Mouse (Mus musculus) urinary bladder, adult 18-20 months (tissue): ENCODE measurements around the gene Dcpp1.
"Not testable (repeated sequence)": the region's sequence is repeated elsewhere in the genome, so short reads cannot be mapped to it uniquely, and the experiment has no call there.

ENCODE experiments used
- DNase-seq, 2 experiments: peaks; one replicate each; pipeline ENCODE4 v3.0.0; 2022; ENCODE audit warnings: low spot score in 2 of 2, mixed read lengths in 2 of 2

Dcpp1 gene

GRCm38 (mm10) chr17:23880576-23880975, at the start of gene Dcpp1, which contains the start of gene Dcpp2:
Gene Dcpp1, plus strand, starts transcription at chr17:23880876.
Gene Dcpp2, plus strand, starts transcription at chr17:23880880.
- not testable (repeated sequence) for DNase-seq

GRCm38 (mm10) chr17:23831201-23831600, 49.5 kb upstream of the Dcpp1 start:
- DNase-seq, result no peak

- no peak for DNase-seq
These were observed 44.6 kb upstream of the Dcpp1 start, which contains the start of gene Prss33 for GRCm38 (mm10) chr17:23836006-23836575. Gene Prss33, minus strand, starts transcription at chr17:23836056.

DNA sequence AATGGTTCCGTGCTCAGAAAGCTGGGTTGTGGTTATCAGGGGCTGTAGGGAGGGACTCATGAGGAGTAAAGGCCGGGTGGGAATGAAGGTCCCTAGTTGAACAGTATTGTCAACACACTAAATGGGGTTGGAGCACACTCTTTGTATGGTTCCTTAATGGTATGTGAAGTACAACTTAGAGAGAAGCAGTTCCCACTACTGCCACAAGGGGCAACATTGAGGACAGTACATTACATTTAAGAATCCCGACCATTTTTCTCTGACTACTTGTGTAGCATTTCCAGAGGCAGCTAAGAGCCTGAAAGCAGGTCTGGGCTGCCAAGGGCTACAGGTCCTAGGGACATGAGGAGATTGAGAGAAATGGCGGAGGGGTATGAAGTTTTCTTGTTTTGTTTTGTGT, 39.5 kb upstream of the Dcpp1 start:
- no peak for DNase-seq

DNA sequence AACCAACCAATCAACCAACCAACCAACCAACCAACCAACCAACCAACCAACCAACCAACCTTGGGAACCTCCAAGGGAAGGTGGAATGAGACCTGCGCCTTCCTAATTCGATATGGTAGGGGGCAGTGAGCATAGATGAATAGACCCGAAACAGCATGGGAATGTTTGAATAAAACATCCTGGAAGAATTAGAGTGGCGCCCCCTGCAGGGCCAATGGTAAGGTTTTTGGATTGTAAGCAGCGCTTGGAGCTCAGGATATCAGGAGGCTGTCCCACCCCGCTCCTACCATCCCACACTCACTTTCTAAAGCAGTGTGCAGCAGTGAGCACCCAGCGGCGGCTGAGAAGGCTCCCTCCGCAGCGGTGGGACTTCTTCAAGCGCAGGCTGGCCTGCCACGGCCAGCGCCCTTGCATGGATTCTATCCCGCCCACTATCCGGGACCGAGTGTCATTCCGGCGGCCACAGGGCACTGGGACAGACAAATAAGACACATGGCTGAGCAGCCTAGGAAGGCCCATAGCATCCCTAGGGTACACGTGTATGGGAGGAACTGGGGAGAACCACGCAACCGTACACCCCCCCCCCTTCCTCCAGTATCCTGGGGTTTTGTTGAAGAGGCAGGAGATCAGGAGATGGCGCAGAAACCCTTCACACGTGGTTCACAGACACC, 37.4 kb upstream of the Dcpp1 start:
- DNase-seq, result no peak

DNA sequence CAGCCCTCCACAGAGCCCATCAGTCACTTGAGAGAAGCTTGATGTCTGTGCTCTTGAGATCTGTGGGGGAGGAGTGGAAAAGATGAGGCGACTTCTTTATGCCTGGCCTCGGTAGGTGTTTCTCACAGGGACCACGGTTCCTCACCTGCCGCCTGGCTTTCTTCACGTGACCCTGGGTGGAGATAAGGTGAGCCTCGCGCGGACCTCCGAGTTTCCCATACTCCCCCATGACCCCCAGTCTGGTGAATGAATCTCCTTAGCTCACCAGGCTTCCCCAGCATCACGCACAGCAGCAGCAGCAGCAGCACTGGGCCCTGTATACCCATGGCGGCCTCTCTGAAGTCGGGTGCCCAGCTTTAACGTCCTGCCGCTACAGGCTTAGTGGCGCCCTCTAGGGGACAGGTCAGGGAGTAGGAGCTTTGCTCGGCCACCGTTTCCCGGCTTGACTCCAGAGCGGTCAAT, 36.8 kb upstream of the Dcpp1 start, which contains the start of the genes Prss32 and Prss41:
Prss32 (plus strand) TSS at position 44 of the 462 bp plus-strand sequence.
Prss41 (minus strand) TSS at position 361 of the 462 bp plus-strand sequence.
- DNase-seq, result no peak

DNA sequence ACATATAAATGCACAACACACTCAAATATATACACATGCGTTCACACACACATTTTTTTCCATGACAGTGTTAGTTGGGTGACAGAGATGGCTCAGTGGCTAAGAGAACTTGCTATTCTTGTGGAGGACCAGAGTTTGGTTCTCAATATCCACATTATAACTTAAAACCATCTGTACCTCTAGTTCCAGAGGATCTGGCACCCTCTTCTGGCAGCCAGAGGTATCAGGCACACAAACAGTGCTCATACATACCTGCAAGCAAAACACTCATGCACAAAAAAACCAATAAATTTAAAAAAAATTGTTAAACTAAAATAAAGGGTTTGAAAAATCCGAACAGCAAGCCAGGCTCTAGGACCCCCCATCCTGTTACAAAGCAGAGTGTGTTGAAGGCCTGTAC, 30.6 kb upstream of the Dcpp1 start:
- DNase-seq, result no peak

DNA sequence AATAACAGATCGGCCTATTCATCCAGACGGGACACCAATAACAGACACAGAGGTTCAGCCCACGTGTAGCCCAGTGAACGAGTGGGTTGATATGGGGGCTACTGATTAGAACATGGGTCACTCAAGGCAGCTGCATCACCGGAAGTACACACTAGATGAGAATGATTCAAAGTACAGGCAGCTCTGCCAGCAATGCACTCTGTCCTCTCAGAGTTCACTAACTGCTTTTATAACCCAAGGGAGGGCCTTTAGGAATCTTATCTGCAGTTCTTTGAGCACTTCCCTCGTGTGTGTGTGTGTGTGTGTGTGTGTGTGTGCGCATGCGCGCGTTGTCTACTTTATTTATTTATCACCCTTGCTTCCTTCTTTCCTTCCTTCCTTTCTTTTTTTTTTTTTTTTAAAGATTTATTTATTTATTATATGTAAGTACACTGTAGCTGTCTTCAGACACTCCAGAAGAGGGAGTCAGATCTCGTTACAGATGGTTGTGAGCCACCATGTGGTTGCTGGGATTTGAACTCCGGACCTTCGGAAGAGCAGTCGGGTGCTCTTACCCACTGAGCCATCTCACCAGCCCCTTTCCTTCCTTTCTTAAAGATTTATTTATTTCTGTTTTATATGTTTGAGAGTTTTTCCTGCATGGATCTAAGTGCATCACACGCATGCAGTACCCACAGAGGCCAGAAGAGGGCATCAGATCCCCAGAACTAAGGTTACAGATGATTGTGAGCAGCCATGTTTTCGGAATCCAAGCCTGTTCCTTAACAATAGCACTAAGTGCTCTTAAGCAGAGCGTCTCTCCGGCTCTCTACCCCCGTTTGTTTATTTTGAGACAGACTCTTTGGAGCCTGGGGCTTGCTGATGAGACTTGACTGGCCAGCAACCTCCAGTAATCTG, 29.6 kb upstream of the Dcpp1 start:
- DNase-seq, result peak in 1 of 2 experiments; percentile 52

GRCm38 (mm10) chr17:23853292-23853691, 27.4 kb upstream of the Dcpp1 start:
- no peak for DNase-seq

DNA sequence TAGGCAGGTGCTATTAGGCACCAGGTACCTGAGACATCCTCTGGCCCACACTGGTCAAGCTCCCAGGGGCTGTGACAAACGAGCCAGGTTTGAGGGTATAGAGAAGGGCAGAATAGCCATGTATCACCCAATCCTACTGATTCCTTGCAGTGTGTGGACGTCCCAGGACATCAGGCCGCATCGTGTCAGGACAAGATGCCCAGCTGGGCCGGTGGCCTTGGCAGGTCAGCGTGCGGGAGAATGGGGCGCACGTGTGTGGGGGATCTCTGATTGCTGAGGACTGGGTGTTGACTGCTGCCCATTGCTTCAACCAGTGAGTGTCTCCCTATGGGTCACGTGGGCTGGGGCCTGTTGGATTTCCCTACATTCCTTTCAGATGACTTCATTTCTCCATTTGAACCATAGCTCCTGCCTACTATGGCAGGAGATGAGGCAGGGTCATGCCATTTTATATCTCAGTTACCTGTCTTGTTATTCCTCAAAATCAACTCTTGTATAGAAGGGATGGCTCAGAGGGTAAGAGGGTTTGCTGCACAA, 26.4 kb upstream of the Dcpp1 start:
- no peak for DNase-seq

DNA sequence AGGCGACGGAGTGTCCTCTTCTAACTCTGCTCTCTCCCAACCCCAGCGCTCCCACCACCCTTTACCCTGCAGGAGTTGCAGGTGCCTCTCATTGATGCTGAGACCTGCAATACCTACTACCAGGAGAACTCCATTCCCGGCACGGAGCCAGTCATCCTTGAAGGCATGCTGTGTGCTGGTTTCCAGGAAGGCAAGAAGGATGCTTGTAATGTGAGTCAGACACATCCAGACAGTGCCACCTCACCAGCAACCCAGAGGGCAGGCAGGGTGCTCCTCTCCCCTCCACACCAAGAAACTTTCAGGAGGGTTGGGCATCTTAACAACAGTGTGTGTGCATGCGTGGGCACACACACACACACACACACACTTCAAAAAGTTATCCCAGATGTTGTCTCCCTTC, 23.5 kb upstream of the Dcpp1 start:
- DNase-seq, result no peak

GRCm38 (mm10) chr17:23857913-23858312, 22.8 kb upstream of the Dcpp1 start:
- DNase-seq, result peak in 1 of 2 experiments; percentile 30

DNA sequence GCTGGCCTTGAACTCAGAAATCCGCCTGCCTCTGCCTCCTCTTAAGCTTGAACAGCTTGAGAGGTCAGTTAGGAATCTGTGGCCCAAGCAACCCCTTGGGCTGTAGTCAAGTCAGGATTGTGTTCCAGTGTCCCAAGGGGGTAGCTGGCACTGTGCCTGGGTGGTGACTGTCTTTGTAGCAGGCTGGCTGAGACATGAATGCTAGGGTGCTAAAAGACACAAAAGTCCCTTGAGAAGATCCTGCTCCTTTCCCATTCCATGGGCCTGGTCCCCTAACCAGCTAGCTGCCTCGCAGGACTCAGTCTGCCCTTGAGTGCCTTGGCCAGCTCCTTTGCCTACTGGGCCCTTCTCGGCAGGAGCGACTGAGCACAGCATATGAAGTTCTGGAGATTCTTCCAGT, 17.8 kb upstream of the Dcpp1 start:
- DNase-seq, result no peak

DNA sequence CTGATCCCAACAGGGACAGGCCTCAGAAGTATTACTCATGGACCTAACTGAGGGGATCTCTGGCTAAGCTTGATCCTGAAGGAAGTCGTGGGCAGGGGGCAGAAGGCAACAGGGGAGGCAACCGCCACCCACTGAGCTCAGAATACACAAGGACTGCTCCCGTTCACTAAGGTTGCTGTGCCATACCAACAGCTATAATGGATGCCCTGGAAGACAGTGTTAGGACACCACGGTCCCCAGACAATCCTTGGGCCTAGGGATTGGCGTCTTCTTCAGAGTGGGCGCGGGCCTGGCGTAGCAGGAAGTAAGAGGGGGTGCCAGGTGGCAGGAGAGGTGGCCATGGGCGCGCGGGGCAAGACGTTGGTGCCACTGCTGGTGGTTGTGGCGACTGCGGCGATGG, 12.9 kb upstream of the Dcpp1 start, which contains the start of gene Prss21:
Prss21 (plus strand) TSS at position 301 of the 400 bp plus-strand sequence.
- DNase-seq, result no peak

- no peak for DNase-seq
These were observed 12.2 kb upstream of the Dcpp1 start for GRCm38 (mm10) chr17:23868513-23868912.

DNA sequence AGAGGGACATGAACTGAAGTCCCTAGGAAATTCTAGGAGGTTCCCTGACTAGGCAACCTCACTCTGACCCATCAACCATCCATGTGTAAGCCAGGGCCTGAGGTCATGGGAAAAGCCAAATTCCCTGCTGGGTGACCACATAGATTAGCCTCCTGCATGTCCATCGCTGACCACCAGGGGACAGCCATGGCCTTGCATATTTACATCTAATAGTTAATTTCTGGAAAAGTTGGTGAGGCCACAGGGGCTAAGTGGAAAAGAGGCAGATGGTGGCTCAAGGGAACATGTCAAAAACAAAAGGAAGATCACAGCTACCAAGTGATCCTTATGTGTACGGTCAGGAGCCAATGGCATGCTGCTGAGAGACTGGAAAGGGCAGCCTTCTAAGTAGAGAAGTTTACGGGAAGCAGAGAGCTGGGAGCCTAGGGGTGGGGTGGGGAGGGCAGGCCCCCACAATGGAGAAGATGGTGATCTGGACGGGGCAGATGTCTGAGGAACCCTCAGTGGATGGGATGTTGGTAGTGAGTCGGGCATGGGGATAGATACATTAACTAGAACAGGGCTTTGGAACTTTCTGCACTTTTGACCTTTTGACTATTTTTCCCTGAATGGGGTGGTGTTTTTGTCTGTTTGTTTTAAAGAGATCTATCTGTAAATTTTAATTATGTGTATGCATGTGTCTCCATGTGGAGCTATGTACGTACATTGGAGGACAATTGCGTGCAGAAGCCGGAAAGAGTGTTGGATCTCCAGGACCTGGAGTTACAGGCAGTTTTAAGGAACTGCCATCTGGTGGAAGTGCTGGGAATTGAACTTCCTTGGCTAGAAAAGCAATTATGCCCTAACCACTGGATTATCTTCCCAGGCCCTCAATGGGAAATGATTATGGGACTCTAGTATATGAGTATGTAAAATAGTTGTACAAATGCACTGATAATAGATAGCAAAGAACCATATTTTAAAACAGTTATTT, 6.5 kb upstream of the Dcpp1 start:
- DNase-seq, result peak in 1 of 2 experiments; percentile 58

GRCm38 (mm10) chr17:23876741-23877140, 3.9 kb upstream of the Dcpp1 start:
- no peak for DNase-seq

DNA sequence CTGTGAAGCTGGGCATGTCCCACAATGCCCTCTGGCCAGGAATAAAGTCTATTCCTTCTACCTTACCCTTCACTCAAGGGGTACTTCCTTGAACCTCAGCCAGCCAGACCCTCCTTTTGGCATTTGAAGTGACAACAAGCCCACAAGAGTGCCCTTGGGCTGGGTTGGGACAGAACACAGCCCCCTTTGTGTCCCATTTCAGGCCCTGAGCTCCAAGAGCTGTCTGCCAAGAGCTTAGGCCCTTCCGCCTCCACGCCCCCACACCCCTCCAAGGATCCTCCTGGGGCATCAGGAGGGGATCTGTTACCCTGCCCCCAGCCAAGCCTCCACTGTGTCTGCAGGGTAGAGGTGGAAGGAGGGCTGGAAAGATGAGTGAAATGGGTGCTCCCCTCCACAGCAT, 3.5 kb upstream of the Dcpp1 start:
- no peak for DNase-seq

- DNase-seq, result not testable (repeated sequence)
These were observed 36.5 kb downstream of the Dcpp1 start, which contains the start of gene Dcpp3 for GRCm38 (mm10) chr17:23917158-23917557. Gene Dcpp3, plus strand, starts transcription at chr17:23917458.

DNA sequence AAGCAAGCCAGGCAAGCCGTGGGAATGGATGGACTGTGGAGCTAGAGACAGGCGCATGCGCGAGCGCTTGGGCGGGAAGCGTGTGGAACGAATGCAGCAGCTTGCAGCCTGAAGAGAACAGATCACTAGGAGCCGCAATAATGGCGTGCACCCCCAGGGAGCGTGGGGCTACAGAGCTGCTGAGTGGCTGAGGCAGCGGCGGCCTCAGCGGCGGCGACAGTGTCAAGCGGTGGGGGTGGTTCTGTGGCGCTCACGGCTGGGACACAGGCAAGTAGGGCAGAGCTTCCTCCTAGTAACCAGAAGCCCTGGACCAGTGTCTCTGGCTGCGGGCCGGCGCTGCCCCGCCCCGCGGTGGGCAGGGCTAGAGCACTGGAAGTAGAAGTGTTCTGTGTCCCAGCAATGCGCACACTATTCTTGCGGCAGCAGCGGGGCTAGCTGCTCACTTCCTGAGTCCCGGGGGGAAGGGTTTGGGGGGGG, 43.9 kb downstream of the Dcpp1 start:
- DNase-seq, result peak; percentile 89 to 91
